ENCODE assay signal across 13 mouse cellular contexts in the genomic region with DNA sequence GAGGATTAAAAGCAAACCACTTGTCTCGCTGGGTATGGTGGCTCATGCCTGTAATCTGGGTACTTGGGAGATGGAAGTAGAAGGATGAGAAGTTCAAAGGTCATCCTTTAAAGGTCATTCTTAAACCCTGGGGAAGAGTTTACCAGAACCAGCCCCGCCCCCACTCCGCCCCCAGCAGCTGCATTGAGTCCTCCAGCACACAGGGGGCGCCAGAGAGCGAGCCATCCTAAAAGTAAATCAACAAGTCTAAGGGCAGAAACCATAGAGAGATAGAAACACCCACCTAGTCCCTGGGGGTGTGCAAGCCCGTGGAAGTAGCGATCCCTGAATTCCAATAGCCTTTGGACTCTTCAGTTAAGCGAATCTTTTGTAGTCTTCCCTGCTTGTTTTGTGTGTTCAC.
DNase-seq lines count a peak whose midpoint lies in the region; ATAC-seq and TF ChIP-seq lines count a peak whose summit lies in the region.
"Had no signal": no experiment of that assay in that cellular context is flagged by ENCODE, and none has a peak within 500 bp of the region (broad histone marks: within the 10 kb centered on the region; RNA-seq: fewer than 3 reads in every experiment).

No protein-coding gene starts in this region.

- H3K36me3 ChIP-seq in liver, adult 2 months (ENCODE audit: control insufficient read depth, insufficient read depth, low read length) = no peaks in the 10 kb centered on the region
- H3K36me3 ChIP-seq: hindbrain, embryonic 15.5 days; lung, embryonic 15.5 days had no signal

- no peak for ATAC-seq in CD4-positive, CD25-positive, alpha-beta regulatory T cell, adult 4 months

- no peak overlapping the region for H3K4me3 ChIP-seq in liver, adult 2 months (ENCODE audit: insufficient read depth, low read depth, low read length)
- H3K4me3 ChIP-seq: hindbrain, embryonic 15.5 days; lung, embryonic 15.5 days; myocyte had no signal

- H3K27me3 ChIP-seq in liver, adult 2 months (ENCODE audit: control insufficient read depth, insufficient read depth, low read length) = no peaks in the 10 kb centered on the region
- H3K27me3 ChIP-seq: lung, embryonic 15.5 days had no signal

- TF ChIP-seq CTCF in liver, adult 2 months (IDR thresholded peaks at IDR 0.05; ENCODE audit: low read depth, low read length) = peak; percentile 33; the same call in 1 of the 2 replicates

- H3K79me2 ChIP-seq in liver, adult 2 months (ENCODE audit: control insufficient read depth, insufficient read depth, low read length) = no peaks in the 10 kb centered on the region

- peak; percentile 53 for DNase-seq in CD4-positive, CD25-positive, alpha-beta regulatory T cell, adult 2 months (ENCODE audit: low read depth, low spot score)
- no peak for DNase-seq in liver, adult 2 months (ENCODE audit: extremely low read depth, low read depth, low spot score)
- no peak for DNase-seq in liver
- DNase-seq in CD4-positive helper T cell, adult 2 months (ENCODE audit: low read depth, low spot score) = peak; percentile 33
- peak; percentile 58 for DNase-seq in induced T-regulatory cell, adult 2 months (ENCODE audit: low read depth)
- DNase-seq in frontal cortex, postnatal 25 days (ENCODE audit: low spot score in 2 of 2) = no peak
- no peak for DNase-seq in neural tube, embryonic 10.5 days (ENCODE audit: extremely low spot score, low spot score)
- DNase-seq: adrenal gland, postnatal 10 days; cerebellum, postnatal 25 days had no signal

- 77% methylated on average over 8 of the region's 8 CpGs for WGBS in liver, adult 2 months

- TF ChIP-seq POLR2A in liver, adult 2 months (IDR thresholded peaks at IDR 0.05; ENCODE audit: extremely low read depth, insufficient read depth, low read length) = no peak

- H3K4me1 ChIP-seq in liver, adult 2 months (ENCODE audit: control insufficient read depth, insufficient read depth, low read length) = no peaks in the 10 kb centered on the region

- H3K9ac ChIP-seq in liver, adult 2 months (ENCODE audit: low read depth, low read length) = no peak overlapping the region
- H3K9ac ChIP-seq: hindbrain, embryonic 15.5 days; lung, embryonic 15.5 days had no signal

- no peak overlapping the region for H3K27ac ChIP-seq in liver, adult 2 months (replicated peaks; ENCODE audit: insufficient read depth, low read depth, low read length)
- H3K27ac ChIP-seq: hindbrain, embryonic 15.5 days; lung, embryonic 15.5 days had no signal

Comparison
In these comparisons a context has a peak if more than half of its experiments do, and no peak if none do; other contexts are left out.
1. DNase-seq: peak in CD4-positive, CD25-positive, alpha-beta regulatory T cell, adult 2 months (single experiment), CD4-positive helper T cell, adult 2 months (single experiment) and induced T-regulatory cell, adult 2 months (single experiment); none in liver, adult 2 months (single experiment), liver (single experiment), frontal cortex, postnatal 25 days (0 of 2) and neural tube, embryonic 10.5 days (single experiment).